Mouse (Mus musculus): Measurements from ENCODE around the gene Vmn1r220.
"Not testable (repeated sequence)": the region's sequence is repeated elsewhere in the genome, so short reads cannot be mapped to it uniquely, and the experiment has no call there.

Vmn1r220 gene

GRCm38 (mm10) chr13:23187875-23188274, at the start of gene Vmn1r220:
Gene Vmn1r220, minus strand, starts transcription at chr13:23187975.
- no peak for DNase-seq (ENCODE audit: low spot score in 2 of 2)

- DNase-seq (ENCODE audit: low spot score in 2 of 2): not testable (repeated sequence)
Measured at GRCm38 (mm10) chr13:23235847-23236246, 48.1 kb upstream of the Vmn1r220 start, which contains the start of gene Vmn1r222. Gene Vmn1r222, minus strand, starts transcription at chr13:23235947.

GRCm38 (mm10) chr13:23213827-23214226, 26.1 kb upstream of the Vmn1r220 start, which contains the start of gene Vmn1r221:
Gene Vmn1r221, plus strand, starts transcription at chr13:23214127.
- DNase-seq (ENCODE audit: low spot score in 2 of 2): not testable (repeated sequence)

- DNase-seq (ENCODE audit: low spot score in 2 of 2): not testable (repeated sequence)
Measured at GRCm38 (mm10) chr13:23203885-23204284, 16.1 kb upstream of the Vmn1r220 start.

GRCm38 (mm10) chr13:23166471-23166870, 21.3 kb downstream of the Vmn1r220 start:
- DNase-seq (ENCODE audit: low spot score in 2 of 2): not testable (repeated sequence)

GRCm38 (mm10) chr13:23159012-23159411, 28.8 kb downstream of the Vmn1r220 start, which contains the start of gene Vmn1r219:
Gene Vmn1r219, plus strand, starts transcription at chr13:23159312.
- DNase-seq (ENCODE audit: low spot score in 2 of 2): no peak

- no peak for DNase-seq (ENCODE audit: low spot score in 2 of 2)
Measured at GRCm38 (mm10) chr13:23157848-23158247, 29.9 kb downstream of the Vmn1r220 start.

GRCm38 (mm10) chr13:23138880-23139279, 48.9 kb downstream of the Vmn1r220 start:
- DNase-seq (ENCODE audit: low spot score in 2 of 2): no peak

- DNase-seq (ENCODE audit: low spot score in 2 of 2): no peak
Measured at GRCm38 (mm10) chr13:23133501-23133900, 54.3 kb downstream of the Vmn1r220 start.

GRCm38 (mm10) chr13:23133099-23133498, 54.7 kb downstream of the Vmn1r220 start, which contains the start of gene Vmn1r218:
Gene Vmn1r218, plus strand, starts transcription at chr13:23133155.
- no peak for DNase-seq (ENCODE audit: low spot score in 2 of 2)

Data from right cerebral cortex, adult 2 months (tissue).